Comparison of ENCODE assay signal across 30 mouse cellular contexts in genomic region chr4:136918834-136919233, GRCm38 (mm10). TPM values are rescaled to one million over a fixed set of nuclear protein-coding genes. Genes with fewer than 3 reads are reported as not detected.
"Had no signal": no experiment of that assay in that cellular context is flagged by ENCODE, and none has a peak within 500 bp of the region (broad histone marks: within the 10 kb centered on the region; RNA-seq: fewer than 3 reads in every experiment).

No protein-coding gene starts in this region.

- H3K4me2 ChIP-seq: embryonic facial prominence, embryonic 12.5 days; embryonic facial prominence, embryonic 13.5 days; embryonic facial prominence, embryonic 15.5 days; forebrain, embryonic 12.5 days; forebrain, embryonic 13.5 days; forebrain, embryonic 15.5 days had no signal

- H3K4me1 ChIP-seq: embryonic facial prominence, embryonic 12.5 days; embryonic facial prominence, embryonic 15.5 days had no signal

- H3K9ac ChIP-seq: embryonic facial prominence, embryonic 12.5 days; embryonic facial prominence, embryonic 13.5 days; embryonic facial prominence, embryonic 15.5 days; forebrain, embryonic 12.5 days; forebrain, embryonic 13.5 days; forebrain, embryonic 15.5 days; forebrain, postnatal 0 days had no signal

- H3K27me3 ChIP-seq: embryonic facial prominence, embryonic 12.5 days had no signal

- H3K4me3 ChIP-seq: embryonic facial prominence, embryonic 10.5 days; embryonic facial prominence, embryonic 12.5 days; embryonic facial prominence, embryonic 13.5 days; embryonic facial prominence, embryonic 15.5 days; erythroblast, embryonic 14.5 days; forebrain, embryonic 10.5 days; forebrain, embryonic 12.5 days; forebrain, embryonic 13.5 days; forebrain, embryonic 15.5 days; gastrocnemius, adult 2 months; heart, adult 2 months had no signal

- H3K9me3 ChIP-seq: embryonic facial prominence, embryonic 10.5 days; embryonic facial prominence, embryonic 12.5 days; embryonic facial prominence, embryonic 13.5 days; embryonic facial prominence, embryonic 15.5 days; forebrain, embryonic 10.5 days; forebrain, embryonic 12.5 days; forebrain, embryonic 13.5 days; forebrain, embryonic 15.5 days had no signal

- H3K36me3 ChIP-seq: embryonic facial prominence, embryonic 10.5 days; embryonic facial prominence, embryonic 12.5 days; embryonic facial prominence, embryonic 13.5 days; embryonic facial prominence, embryonic 15.5 days; forebrain, embryonic 10.5 days; forebrain, embryonic 12.5 days; forebrain, embryonic 15.5 days had no signal

- DNase-seq: cerebellum, adult 2 months; cerebellum, adult 8-10 months; cerebellum, adult 9-10 months; cerebellum, adult 9-11 months; cerebellum, postnatal 36 days; embryo, embryonic 11 days; gastrocnemius, adult 2 months; gastrocnemius, postnatal 10 days; gastrocnemius, postnatal 14 days; gastrocnemius, postnatal 25 days; gastrocnemius, postnatal 36 days; heart, adult 11 months; heart, adult 18-20 months; heart, adult 2 months had no signal

- H3K27ac ChIP-seq: embryonic facial prominence, embryonic 10.5 days; embryonic facial prominence, embryonic 12.5 days; embryonic facial prominence, embryonic 13.5 days; embryonic facial prominence, embryonic 15.5 days; forebrain, embryonic 10.5 days; forebrain, embryonic 12.5 days; forebrain, embryonic 13.5 days; forebrain, embryonic 15.5 days; gastrocnemius, adult 2 months; heart, adult 2 months had no signal

- ATAC-seq: forebrain, embryonic 13.5 days; forebrain, embryonic 14.5 days; forebrain, embryonic 15.5 days; forebrain, embryonic 16.5 days had no signal

RNA-seq across cellular contexts. Expression of gene C1qc, which starts 26.0 kb away (rescaled TPM):
- total RNA-seq: common myeloid progenitor, adult 5-6 weeks had no signal

RNA-seq across cellular contexts. Expression of gene Epha8, which starts 37.8 kb away (rescaled TPM):
- total RNA-seq: common myeloid progenitor, adult 5-6 weeks; gastrocnemius, adult 18-20 months; gastrocnemius, adult 2 months; gastrocnemius, adult 8-10 months; gastrocnemius, postnatal 14 days; gastrocnemius, postnatal 25 days; gastrocnemius, postnatal 36 days; granulocyte monocyte progenitor cell, adult 5-6 weeks; heart, adult 2 months had no signal
